Mouse (Mus musculus): ENCODE measurements at regions not wholly inside any gene's neighbourhood (a gene's known extent, or its start where the extent isn't known, plus 50 kb on each side); places are given as distances from the start of the nearest gene placed in this dataset.

DNA sequence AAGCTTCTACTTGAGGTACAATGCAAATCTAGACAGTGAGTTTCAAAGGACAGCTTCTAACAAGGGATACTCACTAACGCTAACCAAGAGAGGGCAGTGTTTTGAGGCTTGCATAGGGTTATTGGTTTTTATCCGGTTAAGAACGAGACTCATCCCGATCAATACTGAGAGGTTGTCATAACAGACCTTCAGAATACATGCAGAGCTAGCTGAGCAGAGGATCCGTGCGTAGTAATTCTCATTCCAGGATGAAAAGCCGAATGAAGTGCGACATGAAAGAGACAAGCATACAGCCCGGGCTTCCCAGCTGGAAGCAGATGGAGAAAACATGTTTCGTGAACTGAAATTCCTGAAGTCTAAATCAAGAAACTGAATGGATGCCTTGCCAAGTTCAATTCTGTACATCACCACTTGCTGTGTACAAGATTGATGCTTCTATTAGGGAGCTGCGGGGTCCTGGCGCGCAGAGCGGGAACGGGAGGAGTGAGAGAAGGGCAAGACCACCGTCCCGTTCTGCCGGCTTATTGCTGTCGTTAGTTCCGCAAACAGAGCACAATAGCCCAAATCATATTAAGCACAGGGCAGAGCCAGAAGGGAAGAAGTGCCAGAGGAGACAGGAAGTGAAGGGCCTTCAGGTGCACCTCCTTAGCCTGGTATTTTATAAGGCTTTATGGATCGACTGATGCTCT, 65.4 kb upstream of the Tes start:
- DNase-seq (ENCODE audit: low read depth, low spot score): no peak

DNA sequence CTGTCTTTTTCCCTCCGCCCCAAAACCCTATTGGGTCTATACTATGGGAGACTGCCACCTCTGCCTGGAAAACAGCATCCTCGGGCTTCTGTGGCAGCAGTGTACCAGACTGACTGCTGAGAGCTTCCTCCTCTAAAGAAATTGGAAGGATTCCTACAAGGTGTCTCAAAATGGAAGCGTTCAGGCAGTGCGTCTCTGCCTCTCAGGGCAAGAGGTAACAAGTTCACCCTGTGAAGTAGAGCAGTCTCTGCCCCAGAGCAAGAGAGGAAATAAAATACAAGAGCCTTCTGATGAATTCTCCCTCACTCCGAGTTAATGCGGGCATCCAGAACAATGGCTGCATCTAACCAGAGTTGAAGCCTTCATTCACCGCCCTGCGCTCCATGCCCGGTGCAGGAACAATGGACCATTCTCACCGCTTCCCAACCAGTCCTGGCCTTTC, 69.4 kb upstream of the Tes start:
- DNase-seq (ENCODE audit: low read depth, low spot score): no peak

DNA sequence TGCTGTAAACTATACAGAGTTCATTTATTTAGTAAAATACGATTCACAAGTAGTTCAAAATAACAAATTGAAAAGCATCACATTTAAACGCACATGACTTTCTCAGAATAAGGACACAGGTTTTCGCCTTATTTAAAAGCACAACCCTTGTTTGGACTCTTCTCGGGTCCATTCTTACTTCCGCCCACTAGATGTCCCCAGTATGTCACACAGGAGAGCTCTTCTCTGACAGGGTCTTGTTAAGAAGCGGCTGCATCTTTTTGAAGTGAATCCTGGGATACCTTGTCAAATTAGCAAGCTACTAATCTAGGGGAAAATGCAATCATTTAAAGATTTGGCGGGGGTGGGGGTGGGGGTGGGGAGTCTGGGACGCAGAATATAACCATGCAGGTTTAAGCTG, 70.2 kb upstream of the Tes start:
- DNase-seq (ENCODE audit: low read depth, low spot score): no peak

DNA sequence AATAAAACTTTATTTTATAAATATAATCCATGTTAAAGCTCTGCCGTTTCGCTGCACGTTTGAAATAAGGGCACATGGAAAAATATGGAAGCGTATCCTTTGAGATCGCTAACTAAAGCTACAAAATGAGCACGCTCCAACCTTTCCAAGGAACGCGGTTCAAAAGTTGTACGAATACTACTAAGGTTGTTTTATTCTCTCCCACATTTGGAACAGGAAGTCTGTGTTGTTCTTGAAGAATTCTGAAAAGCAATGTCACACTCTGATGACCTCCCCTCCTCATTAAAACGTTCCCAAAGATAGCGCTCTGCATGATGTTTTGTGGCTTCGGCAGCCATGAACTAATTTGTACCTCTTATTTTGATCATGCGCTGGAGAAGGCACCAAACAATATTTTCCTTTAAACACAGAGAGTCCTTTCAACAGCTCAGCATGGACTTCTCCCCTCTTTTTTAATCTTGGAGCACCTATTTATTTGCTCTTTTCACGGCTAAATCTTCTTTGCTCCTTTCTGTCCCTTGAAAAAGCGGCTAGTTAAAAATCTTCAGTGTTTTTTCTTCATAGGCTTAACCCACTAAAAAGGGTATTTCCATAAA, 72.9 kb upstream of the Tes start:
- DNase-seq (ENCODE audit: low read depth, low spot score): no peak

DNA sequence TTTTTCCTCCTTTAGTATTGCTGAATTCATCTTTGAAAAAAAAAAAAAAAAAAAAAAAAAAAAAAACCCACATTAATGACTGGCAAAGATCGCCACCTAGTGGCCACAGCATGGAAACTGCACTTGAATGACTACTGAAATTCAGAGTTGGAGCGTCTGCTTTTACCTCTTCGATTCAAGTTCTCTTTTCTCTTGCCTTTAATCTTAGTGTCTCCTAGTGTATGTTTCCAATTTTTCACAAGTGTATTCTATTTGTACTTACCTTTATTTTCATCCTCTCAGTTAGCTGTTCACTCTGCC, 79.9 kb upstream of the Tfec start:
- peak; percentile 11 for DNase-seq (ENCODE audit: low read depth, low spot score)

DNA sequence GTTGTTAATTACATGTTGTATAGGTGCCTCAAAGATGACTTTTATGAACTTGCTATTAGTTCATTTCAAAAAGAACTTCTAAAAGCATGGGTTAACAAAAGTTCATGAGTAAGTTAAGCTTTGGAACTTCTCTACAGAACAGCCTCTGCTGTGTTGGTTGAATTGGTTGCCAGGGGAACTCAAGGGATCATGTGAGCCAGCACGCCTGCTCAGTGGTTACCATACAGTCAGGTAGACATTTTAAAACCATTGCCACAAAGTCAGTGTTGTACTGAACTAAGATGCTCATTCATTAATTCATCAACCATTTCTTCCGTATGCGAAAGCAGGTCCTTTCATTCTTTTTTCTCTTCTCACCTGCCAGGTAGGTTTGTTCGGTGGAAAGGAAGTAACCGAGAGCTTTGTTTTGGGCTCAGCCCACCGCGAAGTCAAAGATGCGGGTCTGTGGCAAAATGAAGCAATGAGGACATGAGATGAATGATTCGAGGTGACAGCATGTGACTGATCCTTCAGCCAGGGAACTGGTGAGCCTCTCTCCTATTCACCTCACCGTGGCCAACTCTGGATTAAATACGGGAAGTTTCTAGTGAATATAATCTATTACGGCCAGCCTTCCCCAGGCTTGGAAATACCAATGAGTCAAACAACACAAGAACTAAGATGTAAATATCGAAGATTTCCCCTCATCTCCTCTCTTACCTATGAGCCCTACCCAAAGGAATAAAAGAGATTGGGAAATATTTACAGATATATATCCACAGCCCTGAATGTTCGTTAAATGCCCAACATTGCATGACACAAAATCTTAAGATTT, 79.4 kb upstream of the Tfec start:
- DNase-seq (ENCODE audit: low read depth, low spot score): no peak

DNA sequence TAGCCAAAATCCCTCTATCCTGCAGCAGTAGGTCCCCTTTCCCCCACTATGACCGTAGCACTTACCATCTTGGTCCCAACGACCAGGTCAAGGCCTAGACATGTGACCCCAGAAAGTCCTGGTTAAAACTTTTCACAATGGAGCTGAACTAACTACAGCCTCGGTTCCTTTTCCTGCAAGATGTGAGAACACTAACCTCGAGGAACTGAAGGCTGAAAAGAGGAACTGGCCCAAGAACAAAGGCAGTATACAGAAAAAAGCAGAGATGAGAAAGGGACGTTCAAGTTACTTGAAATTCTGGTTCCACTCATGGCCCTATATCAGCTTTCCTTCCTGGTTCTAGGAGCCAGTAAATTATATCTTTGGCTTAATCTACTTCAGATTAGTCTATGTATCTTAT, 67.4 kb upstream of the Tfec start:
- no peak for DNase-seq (ENCODE audit: low read depth, low spot score)

DNA sequence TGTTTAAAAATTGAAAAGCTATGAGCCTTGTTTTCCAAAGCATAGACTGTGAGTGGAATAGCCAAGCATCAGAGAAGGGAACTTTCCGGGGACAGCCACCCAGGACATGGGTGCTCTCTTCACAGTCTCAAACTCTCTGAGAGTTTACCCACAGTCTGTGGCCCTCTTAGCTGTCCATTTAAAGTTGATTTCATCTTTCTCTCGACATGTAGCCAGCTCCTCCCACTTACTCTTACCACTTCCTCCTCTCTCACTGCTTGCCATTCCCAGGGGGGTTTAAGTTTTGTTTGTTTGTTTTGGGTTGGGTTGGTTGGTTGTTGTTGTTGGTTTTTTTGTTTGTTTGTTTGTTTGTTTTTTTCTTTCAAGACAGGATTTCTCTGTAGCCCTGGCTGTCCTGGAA, 66.1 kb upstream of the Tfec start:
- DNase-seq (ENCODE audit: low read depth, low spot score): no peak

DNA sequence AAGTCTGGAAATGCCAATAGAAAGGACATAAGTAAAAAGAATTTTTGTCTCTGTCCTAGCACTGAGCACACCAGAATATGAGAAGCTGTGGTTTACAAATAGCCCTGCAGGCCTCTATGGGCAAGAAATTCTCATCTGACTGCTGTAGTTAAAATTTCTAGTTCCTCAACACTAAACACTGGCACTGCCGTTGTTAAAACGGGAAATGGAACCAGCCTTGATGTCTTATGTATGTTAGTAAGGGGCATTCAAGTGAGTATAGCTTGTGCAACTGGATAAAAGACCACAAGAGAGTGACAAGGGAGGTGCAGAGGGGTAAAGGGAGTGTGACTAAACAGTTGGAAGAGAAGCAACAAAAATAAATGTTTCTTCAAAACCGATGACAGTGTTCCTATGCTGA, 65.7 kb upstream of the Tfec start:
- DNase-seq (ENCODE audit: low read depth, low spot score): no peak

DNA sequence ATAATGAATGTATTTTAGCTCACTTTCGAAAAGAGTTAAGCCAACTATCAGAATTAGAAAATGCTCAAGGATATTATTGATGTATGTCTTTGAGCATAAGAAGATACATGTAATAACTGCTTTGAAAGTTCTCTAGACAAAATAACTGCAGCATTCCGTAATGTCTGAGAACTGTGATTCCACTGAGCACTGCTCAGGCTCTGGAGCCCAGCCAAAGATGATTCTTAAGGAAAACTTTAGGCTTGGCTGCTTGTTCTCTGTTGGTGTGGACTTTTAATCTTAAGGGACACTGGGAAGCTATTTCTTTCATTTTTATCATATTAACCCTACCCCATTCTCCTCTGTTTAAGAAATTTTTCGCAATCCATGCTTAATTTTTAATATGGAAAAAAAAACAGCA, 59.9 kb upstream of the Tfec start:
- no peak for DNase-seq (ENCODE audit: low read depth, low spot score)

DNA sequence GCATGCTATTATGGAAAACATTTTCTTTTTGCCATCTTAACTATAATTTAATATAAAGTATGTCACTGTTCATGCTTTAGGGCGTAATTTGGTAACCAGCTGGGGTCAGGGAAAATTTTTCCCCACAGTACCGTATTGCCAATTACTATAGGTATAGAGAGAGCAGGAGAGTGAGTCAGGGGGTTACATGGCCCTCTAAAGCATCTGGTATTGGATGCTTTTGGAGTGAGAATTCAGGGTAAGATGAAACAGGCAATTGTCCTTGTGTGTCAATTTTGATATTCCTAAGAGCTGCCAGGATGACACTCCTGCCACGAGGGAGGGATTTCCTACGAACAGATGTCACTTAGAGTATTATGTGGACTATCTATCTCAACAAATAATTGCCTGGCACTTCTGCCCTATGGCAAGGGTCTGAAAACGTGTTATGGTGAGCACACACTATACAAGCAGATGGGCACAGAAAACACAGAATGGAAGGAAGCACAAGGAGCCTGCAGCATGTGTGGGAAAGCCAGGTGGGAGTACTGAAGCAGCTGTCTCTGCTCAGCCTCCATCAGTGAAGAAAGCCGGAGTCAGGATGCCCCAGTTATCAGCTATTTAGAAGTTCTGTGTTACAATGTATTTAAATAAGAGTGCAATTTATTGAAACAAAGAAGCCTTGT, 58.7 kb upstream of the Tfec start:
- DNase-seq (ENCODE audit: low read depth, low spot score): no peak

Data from retina, adult 2 months (tissue).